ENCODE assay signal across 20 mouse cellular contexts in genomic region chr11:89945159-89945558, GRCm38 (mm10).
"Had no signal": no experiment of that assay in that cellular context is flagged by ENCODE, and none has a peak within 500 bp of the region (broad histone marks: within the 10 kb centered on the region; RNA-seq: fewer than 3 reads in every experiment).

No protein-coding gene starts in this region.

- H3K27ac ChIP-seq: kidney, embryonic 15.5 days; limb, embryonic 12.5 days; limb, embryonic 15.5 days; liver, embryonic 14.5 days; macrophage; midbrain, embryonic 12.5 days; stomach, embryonic 15.5 days had no signal

- ATAC-seq: liver, postnatal 0 days; lung, postnatal 0 days; midbrain, embryonic 16.5 days had no signal

- H3K9ac ChIP-seq: kidney, embryonic 15.5 days; limb, embryonic 12.5 days; limb, embryonic 15.5 days; liver, embryonic 14.5 days; liver, postnatal 0 days; lung, embryonic 14.5 days; midbrain, embryonic 12.5 days; stomach, embryonic 15.5 days had no signal

- H3K4me3 ChIP-seq: kidney, embryonic 15.5 days; limb, embryonic 12.5 days; limb, embryonic 15.5 days; midbrain, embryonic 12.5 days; stomach, embryonic 15.5 days had no signal

- H3K4me2 ChIP-seq: kidney, embryonic 15.5 days; limb, embryonic 12.5 days; limb, embryonic 15.5 days; liver, embryonic 11.5 days; lung, embryonic 14.5 days; midbrain, embryonic 12.5 days; stomach, embryonic 15.5 days had no signal

- DNase-seq: kidney, adult 8-10 months; kidney, postnatal 10 days; kidney, postnatal 36 days; left cerebral cortex, postnatal 4 days; liver, postnatal 0 days; lung, embryonic 14.5 days; retina, postnatal 1 day; right cerebral cortex, postnatal 25 days; spleen, adult 18-20 months; thymus, postnatal 25 days had no signal

- H3K36me3 ChIP-seq: kidney, embryonic 15.5 days; limb, embryonic 12.5 days; limb, embryonic 15.5 days; midbrain, embryonic 12.5 days; stomach, embryonic 15.5 days had no signal

- H3K9me3 ChIP-seq: kidney, embryonic 15.5 days; limb, embryonic 12.5 days; limb, embryonic 15.5 days; midbrain, embryonic 12.5 days; stomach, embryonic 15.5 days had no signal

- H3K27me3 ChIP-seq: kidney, embryonic 15.5 days; limb, embryonic 12.5 days; limb, embryonic 15.5 days; midbrain, embryonic 12.5 days; stomach, embryonic 15.5 days had no signal

- H3K4me1 ChIP-seq: kidney, embryonic 15.5 days; limb, embryonic 12.5 days; limb, embryonic 15.5 days; midbrain, embryonic 12.5 days; stomach, embryonic 15.5 days had no signal
